Mouse (Mus musculus) spleen, adult 2 months (tissue): ENCODE measurements at regions not wholly inside any gene's neighbourhood (a gene's known extent, or its start where the extent isn't known, plus 50 kb on each side); places are given as distances from the start of the nearest gene placed in this dataset.

Experiments used
- CTCF ChIP-seq: fragments of 200-500 bp; IDR thresholded peaks from 2 replicates; pipeline ENCODE4 v1.5.1; 2011; ENCODE audit warnings: mild to moderate bottlenecking, inconsistent platforms; ENCODE audit not compliant: insufficient read depth, insufficient read length, insufficient replicate concordance; ENCODE audit errors: extremely low read depth
- POLR2A ChIP-seq: fragments of 200-500 bp; IDR thresholded peaks from 2 replicates; pipeline ENCODE4 v1.6.1; 2011; ENCODE audit warnings: low read depth, low read length, inconsistent platforms

- no peak for TF ChIP-seq POLR2A
- no peak for TF ChIP-seq CTCF
These were observed 105.6 kb upstream of the Zc3h12c start for GRCm38 (mm10) chr9:52273994-52274393.
